Mouse (Mus musculus) hindbrain, embryonic 13.5 days (tissue): Measurements from ENCODE around the gene Mylk. TPM values are rescaled to one million over a fixed set of nuclear protein-coding genes. Genes with fewer than 3 reads are reported as not detected.
A peak's percentile ranks its signal among the peaks of the same experiment; 100 is the strongest.

Experiments used
- ATAC-seq: fragments of 200-750 bp; cut with Nextera tagmentation; 2 replicates; pipeline ENCODE4 v1.8.0; 2017; ENCODE audit warnings: moderate TSS enrichment; ENCODE audit not compliant: low FRiP score
- H3K27ac ChIP-seq: fragments of 300-500 bp; sonication (generic); 2 replicates; pipeline ENCODE4 v1.5.1; 2015; ENCODE audit warnings: inconsistent platforms, mild to moderate bottlenecking, moderate library complexity
- H3K27me3 ChIP-seq: fragments of 300-500 bp; sonication (generic); 2 replicates; pipeline ENCODE4 v1.6.1; 2015; ENCODE audit warnings: mild to moderate bottlenecking, inconsistent platforms
- H3K36me3 ChIP-seq: fragments of 300-500 bp; sonication (generic); 2 replicates; pipeline ENCODE4 v1.6.1; 2015; ENCODE audit warnings: mild to moderate bottlenecking, inconsistent platforms
- H3K4me1 ChIP-seq: fragments of 300-500 bp; sonication (generic); replicated peaks from 2 replicates; pipeline ENCODE4 v1.6.1; 2015; ENCODE audit warnings: inconsistent platforms
- H3K4me2 ChIP-seq: fragments of 300-500 bp; sonication (generic); 2 replicates; pipeline ENCODE4 v1.6.1; 2015; ENCODE audit warnings: inconsistent platforms, mild to moderate bottlenecking, moderate library complexity
- H3K4me3 ChIP-seq: fragments of 300-500 bp; sonication (generic); 2 replicates; pipeline ENCODE4 v1.5.1; 2015; ENCODE audit warnings: mild to moderate bottlenecking, inconsistent platforms
- H3K9ac ChIP-seq: fragments of 300-500 bp; sonication (generic); 2 replicates; pipeline ENCODE4 v1.6.1; 2015; ENCODE audit warnings: mild to moderate bottlenecking, inconsistent platforms
- H3K9me3 ChIP-seq: fragments of 300-500 bp; sonication (generic); 2 replicates; pipeline ENCODE4 v1.6.1; 2016; ENCODE audit warnings: inconsistent platforms
- WGBS: fragments of 180-500 bp; shearing (Covaris S2); methylation state at CpG from one replicate; pipeline ENCODE4 v1.1.7; 2015; 5-methylcytosine and 5-hydroxymethylcytosine counted together
- polyA plus RNA-seq: library from polyadenylated mRNA; unstranded; fragments of >200 nt; fragmentation: Nextera tagmentation; extraction: Ambion mirVana; gene quantifications from 2 replicates; pipeline ENCODE4 v1.2.1, GENCODE M21; 2015

Mylk gene
- polyA plus RNA-seq, 1 experiment from 2014 or later = 5.0 TPM

GRCm38 (mm10) chr16:34748081-34748720, 3.2 kb downstream of the Mylk start:
- H3K27me3 ChIP-seq = peaks cover 33% of the 10 kb centered on the region
- ATAC-seq = no peak
- H3K36me3 ChIP-seq = no peaks in the 10 kb centered on the region
- H3K4me3 ChIP-seq = no peak overlapping the region
- WGBS = 16% methylated on average over 11 of the region's 11 CpGs
- H3K4me2 ChIP-seq = no peak overlapping the region
- H3K9me3 ChIP-seq = no peaks in the 10 kb centered on the region
- peak overlapping the region; percentile 39; the same call in 1 of the 2 replicates for H3K9ac ChIP-seq
- H3K4me1 ChIP-seq = peaks cover 23% of the 10 kb centered on the region
- H3K27ac ChIP-seq = no peak overlapping the region

DNA sequence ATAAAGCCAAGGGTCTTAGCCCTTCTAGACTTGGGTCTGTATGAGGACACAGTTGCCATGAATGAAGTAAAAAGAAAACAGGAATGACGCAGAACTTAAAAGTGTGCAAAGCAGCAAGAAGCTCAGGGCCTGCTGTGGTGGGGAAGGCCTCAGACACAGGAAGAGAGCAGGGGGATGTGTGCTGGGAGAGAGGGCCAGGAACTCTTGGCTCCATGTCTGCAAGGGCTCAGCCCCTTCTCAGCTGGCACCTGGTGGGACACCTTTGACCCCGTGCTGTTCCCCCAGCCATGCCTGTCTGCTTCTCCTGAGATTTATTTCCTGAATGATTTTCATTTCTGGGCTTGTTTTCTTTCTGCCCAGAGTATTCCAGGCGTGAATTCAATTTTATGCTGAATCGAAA, 4.5 kb downstream of the Mylk start:
- 60% methylated on average over 4 of the region's 4 CpGs for WGBS
- ATAC-seq = no peak
- H3K9ac ChIP-seq = no peak overlapping the region
- H3K4me1 ChIP-seq = peaks cover 23% of the 10 kb centered on the region
- H3K4me2 ChIP-seq = no peak overlapping the region
- H3K4me3 ChIP-seq = no peak overlapping the region
- H3K36me3 ChIP-seq = no peaks in the 10 kb centered on the region
- H3K27me3 ChIP-seq = peaks cover 21% of the 10 kb centered on the region
- H3K27ac ChIP-seq = no peak overlapping the region
- H3K9me3 ChIP-seq = no peaks in the 10 kb centered on the region

DNA sequence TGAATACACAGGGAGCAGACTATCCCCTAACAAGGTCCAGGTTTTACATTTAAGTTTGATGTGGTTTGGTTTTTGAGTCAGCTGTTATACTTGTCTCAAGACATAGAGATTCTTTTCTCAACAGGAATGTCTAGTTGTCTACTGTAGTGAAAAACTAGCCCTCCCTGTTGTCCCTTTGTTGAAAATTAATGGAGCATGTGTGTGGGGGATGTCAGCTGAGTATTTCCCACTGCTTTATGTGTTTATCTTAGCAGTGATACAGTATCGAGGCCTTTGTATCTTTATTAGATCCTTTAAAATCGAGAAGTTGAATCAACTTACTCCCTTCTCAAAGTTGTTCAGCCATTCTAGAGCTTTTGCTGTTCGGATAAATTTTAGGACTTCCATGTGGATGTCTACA, 7.0 kb downstream of the Mylk start:
- no peaks in the 10 kb centered on the region for H3K9me3 ChIP-seq
- no peak for ATAC-seq
- peaks cover 8% of the 10 kb centered on the region for H3K4me1 ChIP-seq
- no peaks in the 10 kb centered on the region for H3K36me3 ChIP-seq
- no peak overlapping the region for H3K9ac ChIP-seq
- no peak overlapping the region for H3K4me2 ChIP-seq
- H3K27ac ChIP-seq = no peak overlapping the region
- no peak overlapping the region for H3K4me3 ChIP-seq
- H3K27me3 ChIP-seq = peaks cover 8% of the 10 kb centered on the region
- WGBS = 63% methylated on average over 3 of the region's 3 CpGs

DNA sequence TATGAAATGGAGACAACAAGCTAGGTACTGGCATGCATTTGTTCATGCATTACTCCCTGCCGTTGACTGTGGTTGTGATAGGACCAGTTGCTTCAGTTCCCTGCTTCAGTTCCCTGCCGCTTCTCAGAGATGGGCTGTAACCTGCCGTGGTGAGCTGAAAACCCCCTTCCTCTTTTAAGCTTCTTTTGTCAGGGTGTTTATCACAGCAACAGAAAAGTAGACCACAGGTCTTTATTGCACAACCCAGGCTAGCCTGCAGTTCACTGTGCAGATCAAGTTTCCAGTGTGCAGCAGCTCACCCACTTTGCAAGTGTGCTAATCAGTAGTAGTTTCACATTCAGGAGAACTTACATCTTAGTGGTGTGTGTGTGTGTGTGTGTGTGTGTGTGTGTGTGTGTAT, 8.0 kb downstream of the Mylk start:
- Histone ChIP-seq H3K27ac (no peak overlapping the region), H3K9ac (no peak overlapping the region), H3K9me3 (no peaks in the 10 kb centered on the region), H3K4me3 (no peak overlapping the region), H3K4me1 (peaks cover 6% of the 10 kb centered on the region), H3K27me3 (peaks cover 2% of the 10 kb centered on the region; the same call in 1 of the 2 replicates), H3K36me3 (no peaks in the 10 kb centered on the region), H3K4me2 (no peak overlapping the region)
- no peak for ATAC-seq
- WGBS = 88% methylated on average over 3 of the region's 3 CpGs

DNA sequence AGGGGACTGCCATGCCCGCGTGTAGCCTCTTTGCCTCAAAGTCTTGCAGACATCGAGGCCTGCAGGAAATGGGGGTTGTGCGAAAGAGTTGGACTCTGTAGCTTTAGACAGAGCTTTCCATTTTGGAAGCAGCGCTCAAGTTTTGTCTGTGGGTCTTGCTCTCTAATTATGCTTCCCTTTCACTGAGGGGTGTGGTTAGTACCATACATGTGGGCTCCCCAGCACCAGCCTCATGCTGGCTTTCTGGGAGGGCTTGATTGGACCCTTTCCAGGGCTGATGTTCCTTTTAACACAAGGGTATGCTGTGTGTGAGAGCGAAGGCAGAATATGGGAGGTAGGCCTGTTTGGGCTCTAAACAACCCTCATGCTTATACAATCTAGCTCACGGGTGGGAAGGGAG, 12.0 kb downstream of the Mylk start:
- Histone ChIP-seq H3K4me2 (no peak overlapping the region), H3K4me3 (no peak overlapping the region), H3K27me3 (no peaks in the 10 kb centered on the region), H3K4me1 (no peaks in the 10 kb centered on the region), H3K27ac (no peak overlapping the region), H3K9me3 (no peaks in the 10 kb centered on the region), H3K9ac (no peak overlapping the region), H3K36me3 (no peaks in the 10 kb centered on the region)
- 81% methylated on average over 7 of the region's 7 CpGs for WGBS
- no peak for ATAC-seq

DNA sequence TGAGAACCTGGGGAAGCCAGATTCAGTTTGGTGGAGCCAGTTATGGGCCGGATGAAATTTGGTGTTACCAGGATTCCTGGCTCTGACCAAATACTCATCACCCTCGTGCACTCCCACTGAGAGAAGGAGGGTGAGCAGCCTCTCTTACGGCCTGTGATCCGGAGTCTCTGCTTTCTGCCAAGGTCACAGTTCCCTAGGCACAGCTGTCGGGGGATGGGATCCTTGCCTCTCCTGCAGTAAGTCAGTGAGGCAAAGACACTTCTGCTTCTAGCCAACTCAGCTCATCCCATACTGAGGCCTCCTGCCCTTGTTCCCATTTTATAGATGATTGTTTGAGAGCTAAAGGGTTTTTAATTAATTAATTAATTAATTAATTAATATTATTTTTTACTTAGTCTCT, 13.2 kb downstream of the Mylk start:
- ATAC-seq = no peak
- Histone ChIP-seq H3K27ac (no peak overlapping the region), H3K9ac (no peak overlapping the region), H3K4me3 (no peak overlapping the region), H3K27me3 (no peaks in the 10 kb centered on the region), H3K4me1 (no peaks in the 10 kb centered on the region), H3K36me3 (no peaks in the 10 kb centered on the region), H3K9me3 (no peaks in the 10 kb centered on the region), H3K4me2 (no peak overlapping the region)
- WGBS = 60% methylated on average over 5 of the region's 5 CpGs

GRCm38 (mm10) chr16:34763959-34764591, 19.1 kb downstream of the Mylk start:
- no peaks in the 10 kb centered on the region for H3K4me1 ChIP-seq
- H3K36me3 ChIP-seq = no peaks in the 10 kb centered on the region
- peaks cover 4% of the 10 kb centered on the region; the same call in 1 of the 2 replicates for H3K9me3 ChIP-seq
- H3K27me3 ChIP-seq = no peaks in the 10 kb centered on the region
- no peak for ATAC-seq
- no peak overlapping the region for H3K4me3 ChIP-seq
- H3K4me2 ChIP-seq = no peak overlapping the region
- H3K27ac ChIP-seq = no peak overlapping the region
- no peak overlapping the region for H3K9ac ChIP-seq
- WGBS = 88% methylated on average over 9 of the region's 9 CpGs

GRCm38 (mm10) chr16:34765666-34766065, 20.7 kb downstream of the Mylk start:
- H3K9me3 ChIP-seq = peaks cover 4% of the 10 kb centered on the region; the same call in 1 of the 2 replicates
- no peak overlapping the region for H3K4me2 ChIP-seq
- WGBS = 96% methylated on average over 1 of the region's 1 CpGs
- no peak overlapping the region for H3K4me3 ChIP-seq
- H3K27me3 ChIP-seq = no peaks in the 10 kb centered on the region
- no peak overlapping the region for H3K9ac ChIP-seq
- no peak for ATAC-seq
- no peaks in the 10 kb centered on the region for H3K4me1 ChIP-seq
- H3K27ac ChIP-seq = no peak overlapping the region
- H3K36me3 ChIP-seq = no peaks in the 10 kb centered on the region

- 97% methylated on average over 1 of the region's 1 CpGs for WGBS
- ATAC-seq = no peak
- Histone ChIP-seq H3K4me3 (no peak overlapping the region), H3K9me3 (peaks cover 4% of the 10 kb centered on the region; the same call in 1 of the 2 replicates), H3K9ac (no peak overlapping the region), H3K27ac (no peak overlapping the region), H3K4me2 (no peak overlapping the region), H3K27me3 (no peaks in the 10 kb centered on the region), H3K4me1 (no peaks in the 10 kb centered on the region), H3K36me3 (no peaks in the 10 kb centered on the region)
Measured at GRCm38 (mm10) chr16:34766193-34766592, 21.2 kb downstream of the Mylk start.

- ATAC-seq = no peak
- Histone ChIP-seq H3K9ac (no peak overlapping the region), H3K4me1 (0 out of 2 replicates have a peak, but pooled peaks cover 2% of the 10 kb centered on the region), H3K4me3 (no peak overlapping the region), H3K9me3 (peaks cover 4% of the 10 kb centered on the region; the same call in 1 of the 2 replicates), H3K36me3 (no peaks in the 10 kb centered on the region), H3K4me2 (no peak overlapping the region), H3K27ac (no peak overlapping the region), H3K27me3 (no peaks in the 10 kb centered on the region)
- WGBS = 98% methylated on average over 2 of the region's 2 CpGs
Measured at GRCm38 (mm10) chr16:34767443-34767842, 22.4 kb downstream of the Mylk start.

DNA sequence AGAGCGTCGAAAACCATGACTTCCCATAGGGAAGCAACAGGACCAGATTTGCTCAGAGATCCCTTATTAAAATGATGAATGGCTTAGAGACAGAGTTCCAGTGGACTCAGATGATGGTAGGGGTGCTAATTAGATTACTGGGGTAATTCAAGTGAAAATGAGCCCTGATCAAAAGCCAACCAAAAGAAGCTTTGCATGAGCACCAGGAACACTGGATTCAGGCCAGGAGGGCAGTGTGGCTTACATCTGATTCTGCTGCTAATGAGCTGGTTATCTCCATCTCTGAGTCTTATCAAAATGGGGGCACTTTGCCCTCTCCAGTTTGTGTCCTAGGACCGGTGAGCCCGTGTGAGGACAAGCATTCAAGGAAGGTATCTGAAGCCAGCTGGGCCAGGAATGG, 23.4 kb downstream of the Mylk start:
- H3K4me1 ChIP-seq = 0 out of 2 replicates have a peak, but pooled peaks cover 11% of the 10 kb centered on the region
- no peak overlapping the region for H3K4me2 ChIP-seq
- no peak for ATAC-seq
- H3K9me3 ChIP-seq = peaks cover 4% of the 10 kb centered on the region; the same call in 1 of the 2 replicates
- H3K36me3 ChIP-seq = no peaks in the 10 kb centered on the region
- H3K9ac ChIP-seq = no peak overlapping the region
- H3K4me3 ChIP-seq = no peak overlapping the region
- no peak overlapping the region for H3K27ac ChIP-seq
- 75% methylated on average over 4 of the region's 4 CpGs for WGBS
- no peaks in the 10 kb centered on the region for H3K27me3 ChIP-seq

GRCm38 (mm10) chr16:34770127-34770526, 25.1 kb downstream of the Mylk start:
- ATAC-seq = no peak
- H3K36me3 ChIP-seq = no peaks in the 10 kb centered on the region
- no peak overlapping the region for H3K4me3 ChIP-seq
- no peak overlapping the region for H3K27ac ChIP-seq
- H3K9ac ChIP-seq = no peak overlapping the region
- peaks cover 4% of the 10 kb centered on the region; the same call in 1 of the 2 replicates for H3K9me3 ChIP-seq
- WGBS = 86% methylated on average over 4 of the region's 4 CpGs
- 0 out of 2 replicates have a peak, but pooled peaks cover 13% of the 10 kb centered on the region for H3K4me1 ChIP-seq
- H3K4me2 ChIP-seq = no peak overlapping the region
- no peaks in the 10 kb centered on the region for H3K27me3 ChIP-seq
